Mouse (Mus musculus): ENCODE measurements around the gene Zbtb20. TPM values are rescaled to one million over a fixed set of nuclear protein-coding genes. Genes with fewer than 3 reads are reported as not detected.

Zbtb20 gene
- polyA plus RNA-seq, 2 experiments = 0.40 to 2.2 TPM

DNA sequence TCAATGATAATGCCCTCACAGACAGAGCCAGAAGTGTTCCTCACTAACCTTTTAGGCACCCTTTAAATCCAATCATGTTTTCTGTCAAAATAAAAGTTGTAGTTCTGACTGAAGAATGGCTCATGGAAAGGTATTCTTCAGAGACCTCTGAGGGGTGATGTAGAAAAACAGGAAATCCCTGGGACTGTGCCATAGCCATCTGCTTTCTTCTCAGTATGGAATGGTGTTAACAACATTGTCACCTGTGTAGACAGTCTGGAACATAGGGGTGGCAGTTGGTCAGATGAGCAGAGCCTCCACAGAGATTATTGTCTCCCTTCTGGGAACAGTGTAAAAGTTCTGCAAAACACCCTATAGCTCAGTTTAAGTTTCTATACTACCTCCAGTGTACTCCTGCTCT lies 732.4 kb downstream of the Zbtb20 start:
- H3K9ac ChIP-seq (replicated peaks) = no peak overlapping the region
- H3K4me1 ChIP-seq (replicated peaks; ENCODE audit: control insufficient read depth in 2 of 2, insufficient read depth in 2 of 2, low read length in 1 of 2) = no peaks in the 10 kb centered on the region
- no peaks in the 10 kb centered on the region for H3K27me3 ChIP-seq (ENCODE audit: control insufficient read depth, insufficient read depth, low read length)
- H3K36me3 ChIP-seq (replicated peaks; ENCODE audit: control insufficient read depth, insufficient read depth, low read depth) = no peaks in the 10 kb centered on the region
- ATAC-seq (ENCODE audit: insufficient read depth) (no peak), DNase-seq (ENCODE audit: low read depth in 3 of 3, low spot score in 3 of 3) (no peak)
- no peak overlapping the region for H3K4me3 ChIP-seq (ENCODE audit: insufficient read depth in 1 of 2, low read depth in 2 of 2, low read length in 2 of 2)
- TF ChIP-seq CTCF (IDR thresholded peaks at IDR 0.05; ENCODE audit: low read depth) (no peak), EP300 (IDR thresholded peaks at IDR 0.05; ENCODE audit: low read depth) (no peak)
- no peak overlapping the region for H3K27ac ChIP-seq
- no peaks in the 10 kb centered on the region for H3K9me3 ChIP-seq (ENCODE audit: control insufficient read depth, low read length)
- no peak overlapping the region for H3K4me2 ChIP-seq (ENCODE audit: low read depth)

DNA sequence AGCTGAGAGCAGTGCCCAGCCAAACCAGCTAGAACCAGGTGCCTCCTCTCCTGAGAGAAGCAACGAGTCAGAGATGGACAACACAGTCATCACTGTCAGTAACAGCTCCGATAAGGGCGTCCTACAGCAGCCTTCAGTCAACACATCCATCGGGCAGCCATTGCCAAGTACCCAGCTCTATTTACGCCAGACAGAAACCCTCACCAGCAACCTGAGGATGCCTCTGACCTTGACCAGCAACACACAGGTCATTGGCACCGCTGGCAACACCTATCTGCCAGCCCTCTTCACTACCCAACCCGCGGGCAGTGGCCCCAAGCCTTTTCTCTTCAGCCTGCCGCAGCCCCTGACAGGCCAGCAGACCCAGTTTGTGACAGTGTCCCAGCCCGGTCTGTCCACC lies 734.7 kb downstream of the Zbtb20 start:
- no peak overlapping the region for H3K4me3 ChIP-seq (ENCODE audit: insufficient read depth in 1 of 2, low read depth in 2 of 2, low read length in 2 of 2)
- TF ChIP-seq CTCF (IDR thresholded peaks at IDR 0.05; ENCODE audit: low read depth) (no peak), EP300 (IDR thresholded peaks at IDR 0.05; ENCODE audit: low read depth) (no peak)

DNA sequence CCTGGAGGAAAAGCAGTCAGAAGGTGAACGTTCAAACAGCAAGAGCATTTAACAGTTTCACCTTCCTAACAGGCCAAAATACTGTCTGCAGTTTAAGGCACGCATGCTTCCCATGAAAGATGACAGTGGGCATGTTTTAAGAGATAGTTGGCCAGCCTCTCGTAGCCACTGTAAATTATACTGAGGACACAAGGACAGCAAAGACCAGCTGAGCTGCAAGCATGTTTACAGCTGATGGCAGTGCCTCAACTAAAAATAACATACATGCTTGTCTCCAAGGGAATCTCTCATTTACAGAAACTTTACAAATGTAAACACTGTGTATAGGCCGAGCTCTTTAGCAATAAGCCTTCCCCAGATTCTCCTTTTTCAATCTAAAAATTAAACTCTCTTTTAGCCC lies 740.7 kb downstream of the Zbtb20 start:
- Histone ChIP-seq H3K4me2 (ENCODE audit: low read depth) (no peak overlapping the region), H3K27ac (no peak overlapping the region), H3K4me1 (replicated peaks; ENCODE audit: control insufficient read depth in 2 of 2, insufficient read depth in 2 of 2, low read length in 1 of 2) (no peaks in the 10 kb centered on the region), H3K27me3 (ENCODE audit: control insufficient read depth, insufficient read depth, low read length) (no peaks in the 10 kb centered on the region), H3K4me3 (ENCODE audit: insufficient read depth in 1 of 2, low read depth in 2 of 2, low read length in 2 of 2) (no peak overlapping the region), H3K9ac (replicated peaks) (no peak overlapping the region), H3K36me3 (replicated peaks; ENCODE audit: control insufficient read depth, insufficient read depth, low read depth) (no peaks in the 10 kb centered on the region), H3K9me3 (ENCODE audit: control insufficient read depth, low read length) (no peaks in the 10 kb centered on the region)
- no peak for TF ChIP-seq EP300 (IDR thresholded peaks at IDR 0.05; ENCODE audit: low read depth)
- TF ChIP-seq CTCF (IDR thresholded peaks at IDR 0.05; ENCODE audit: low read depth) = no peak
- ATAC-seq (ENCODE audit: insufficient read depth) (no peak), DNase-seq (ENCODE audit: low read depth in 3 of 3, low spot score in 3 of 3) (no peak)
- WGBS (ENCODE audit: insufficient replicate concordance) = 61% methylated on average over 4 of the region's 4 CpGs

More for the DNA sequence above, 734.7 kb downstream of the Zbtb20 start:
- H3K27ac ChIP-seq = no peak overlapping the region
- no peaks in the 10 kb centered on the region for H3K9me3 ChIP-seq (ENCODE audit: control insufficient read depth, low read length)
- WGBS (ENCODE audit: insufficient replicate concordance) = 69% methylated on average over 10 of the region's 10 CpGs
- no peaks in the 10 kb centered on the region for H3K36me3 ChIP-seq (replicated peaks; ENCODE audit: control insufficient read depth, insufficient read depth, low read depth)
- no peak overlapping the region for H3K9ac ChIP-seq (replicated peaks)
- H3K4me1 ChIP-seq (replicated peaks; ENCODE audit: control insufficient read depth in 2 of 2, insufficient read depth in 2 of 2, low read length in 1 of 2) = no peaks in the 10 kb centered on the region
- H3K4me2 ChIP-seq (ENCODE audit: low read depth) = no peak overlapping the region
- no peak for DNase-seq (ENCODE audit: low read depth in 3 of 3, low spot score in 3 of 3)
- H3K27me3 ChIP-seq (ENCODE audit: control insufficient read depth, insufficient read depth, low read length) = no peaks in the 10 kb centered on the region
- ATAC-seq (ENCODE audit: insufficient read depth) = no peak

DNA sequence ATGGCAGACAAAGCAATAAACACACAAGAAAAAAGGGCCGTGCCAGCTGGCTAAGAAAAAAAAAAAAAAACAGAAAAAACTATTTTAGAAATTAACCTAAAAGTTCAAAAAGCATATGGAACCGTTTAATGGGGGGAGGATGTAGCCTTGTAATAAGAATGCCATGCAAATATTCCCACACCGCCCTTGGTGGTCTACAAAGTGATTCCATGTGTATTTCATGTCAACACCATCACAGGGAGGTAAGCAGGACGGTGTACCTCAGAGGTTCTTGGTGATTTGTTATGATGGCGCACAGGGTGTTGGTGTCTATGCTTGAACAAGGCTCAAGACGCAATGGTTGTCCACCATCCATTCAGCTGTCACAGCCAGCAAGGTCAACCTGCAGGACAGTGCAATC lies 741.7 kb downstream of the Zbtb20 start:
- 71% methylated on average over 6 of the region's 6 CpGs for WGBS (ENCODE audit: insufficient replicate concordance)
- H3K27me3 ChIP-seq (ENCODE audit: control insufficient read depth, insufficient read depth, low read length) = no peaks in the 10 kb centered on the region

DNA sequence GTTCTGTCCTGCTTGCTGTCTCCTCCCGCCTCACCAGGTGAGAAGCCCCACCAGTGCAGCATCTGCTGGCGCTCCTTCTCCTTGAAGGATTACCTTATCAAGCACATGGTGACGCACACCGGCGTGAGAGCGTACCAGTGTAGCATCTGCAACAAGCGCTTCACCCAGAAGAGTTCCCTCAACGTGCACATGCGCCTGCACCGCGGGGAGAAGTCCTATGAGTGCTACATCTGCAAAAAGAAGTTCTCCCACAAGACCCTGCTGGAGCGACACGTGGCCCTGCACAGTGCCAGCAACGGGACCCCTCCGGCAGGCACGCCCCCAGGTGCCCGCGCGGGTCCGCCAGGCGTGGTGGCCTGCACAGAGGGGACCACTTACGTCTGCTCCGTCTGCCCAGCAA lies 742.6 kb downstream of the Zbtb20 start:
- 80% methylated on average over 23 of the region's 23 CpGs for WGBS (ENCODE audit: insufficient replicate concordance)
- ATAC-seq (ENCODE audit: insufficient read depth) = no peak
- H3K27me3 ChIP-seq (ENCODE audit: control insufficient read depth, insufficient read depth, low read length) = no peaks in the 10 kb centered on the region
- TF ChIP-seq EP300 (IDR thresholded peaks at IDR 0.05; ENCODE audit: low read depth) (no peak), CTCF (IDR thresholded peaks at IDR 0.05; ENCODE audit: low read depth) (no peak)
- H3K4me3 ChIP-seq (ENCODE audit: insufficient read depth in 1 of 2, low read depth in 2 of 2, low read length in 2 of 2) = no peak overlapping the region
- no peak overlapping the region for H3K4me2 ChIP-seq (ENCODE audit: low read depth)
- no peaks in the 10 kb centered on the region for H3K9me3 ChIP-seq (ENCODE audit: control insufficient read depth, low read length)
- no peaks in the 10 kb centered on the region for H3K36me3 ChIP-seq (replicated peaks; ENCODE audit: control insufficient read depth, insufficient read depth, low read depth)
- no peak overlapping the region for H3K9ac ChIP-seq (replicated peaks)
- H3K4me1 ChIP-seq (replicated peaks; ENCODE audit: control insufficient read depth in 2 of 2, insufficient read depth in 2 of 2, low read length in 1 of 2) = no peaks in the 10 kb centered on the region
- no peak overlapping the region for H3K27ac ChIP-seq
- DNase-seq (ENCODE audit: low read depth in 3 of 3, low spot score in 3 of 3) = no peak

More for the DNA sequence above, 741.7 kb downstream of the Zbtb20 start:
- no peak overlapping the region for H3K27ac ChIP-seq
- H3K9me3 ChIP-seq (ENCODE audit: control insufficient read depth, low read length) = no peaks in the 10 kb centered on the region
- no peak overlapping the region for H3K9ac ChIP-seq (replicated peaks)
- no peak for DNase-seq (ENCODE audit: low read depth in 3 of 3, low spot score in 3 of 3)
- no peak for TF ChIP-seq CTCF (IDR thresholded peaks at IDR 0.05; ENCODE audit: low read depth)
- no peak for TF ChIP-seq EP300 (IDR thresholded peaks at IDR 0.05; ENCODE audit: low read depth)
- H3K36me3 ChIP-seq (replicated peaks; ENCODE audit: control insufficient read depth, insufficient read depth, low read depth) = no peaks in the 10 kb centered on the region
- no peaks in the 10 kb centered on the region for H3K4me1 ChIP-seq (replicated peaks; ENCODE audit: control insufficient read depth in 2 of 2, insufficient read depth in 2 of 2, low read length in 1 of 2)
- H3K4me3 ChIP-seq (ENCODE audit: insufficient read depth in 1 of 2, low read depth in 2 of 2, low read length in 2 of 2) = no peak overlapping the region
- no peak for ATAC-seq (ENCODE audit: insufficient read depth)
- H3K4me2 ChIP-seq (ENCODE audit: low read depth) = no peak overlapping the region

Measured in liver, embryonic 14.5 days (tissue).